Mouse (Mus musculus): Measurements from ENCODE around the gene Slc38a7.
"Not testable (repeated sequence)": the region's sequence is repeated elsewhere in the genome, so short reads cannot be mapped to it uniquely, and the experiment has no call there.

DNA sequence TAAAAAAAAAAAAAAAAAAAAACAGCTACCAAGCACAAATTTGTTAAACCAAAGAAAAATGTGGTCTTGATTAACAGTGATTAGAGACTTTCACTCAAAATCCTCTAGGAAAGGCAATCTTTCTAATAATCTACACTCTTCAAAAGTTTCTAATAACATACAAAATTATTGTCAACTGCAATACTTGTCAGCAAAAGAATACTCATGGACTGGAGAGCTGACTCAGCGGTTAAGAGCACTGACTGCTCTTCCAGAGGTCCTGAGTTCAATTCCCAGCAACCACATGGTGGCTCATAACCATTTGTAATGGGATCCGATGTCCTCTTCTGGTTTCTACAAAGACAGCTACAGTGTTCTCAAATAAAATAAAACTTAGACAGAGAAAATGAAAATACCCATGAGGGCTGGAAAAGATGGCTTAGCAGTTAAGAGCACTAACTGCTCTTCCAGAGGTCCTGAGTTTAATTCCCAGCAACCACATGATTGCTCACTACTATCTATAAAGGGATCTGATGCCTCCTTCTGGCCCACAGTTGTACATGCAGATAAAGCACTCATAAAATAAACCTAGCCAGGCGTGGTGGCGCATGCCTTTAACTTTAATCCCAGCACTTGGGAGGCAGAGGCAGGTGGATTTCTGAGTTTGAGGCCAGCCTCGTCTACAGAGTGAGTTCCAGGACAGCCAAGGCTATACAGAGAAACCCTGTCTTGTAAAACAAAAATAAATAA is 57.8 kb downstream of the Slc38a7 start:
- not testable (repeated sequence) for TF ChIP-seq GATA1 (IDR thresholded peaks at IDR 0.05; ENCODE audit: borderline replicate concordance, low read length); FLI1 (IDR thresholded peaks at IDR 0.05; ENCODE audit: low read length)
